Mouse (Mus musculus): Measurements from ENCODE around the gene Csad.

GRCm38 (mm10) chr15:102232764-102233163 lies 28.2 kb upstream of the Csad start:
- TF ChIP-seq CTCF (conservative IDR thresholded peaks at IDR 0.05; ENCODE audit: low read length) (no peak), NANOG (IDR thresholded peaks at IDR 0.05; ENCODE audit: borderline replicate concordance, low read length) (no peak), POU5F1 (IDR thresholded peaks at IDR 0.05; ENCODE audit: borderline replicate concordance, low read length) (no peak)

Data from E14TG2a.4 (cell line).